Comparison of ENCODE assay signal across 8 mouse cellular contexts in the genomic region with DNA sequence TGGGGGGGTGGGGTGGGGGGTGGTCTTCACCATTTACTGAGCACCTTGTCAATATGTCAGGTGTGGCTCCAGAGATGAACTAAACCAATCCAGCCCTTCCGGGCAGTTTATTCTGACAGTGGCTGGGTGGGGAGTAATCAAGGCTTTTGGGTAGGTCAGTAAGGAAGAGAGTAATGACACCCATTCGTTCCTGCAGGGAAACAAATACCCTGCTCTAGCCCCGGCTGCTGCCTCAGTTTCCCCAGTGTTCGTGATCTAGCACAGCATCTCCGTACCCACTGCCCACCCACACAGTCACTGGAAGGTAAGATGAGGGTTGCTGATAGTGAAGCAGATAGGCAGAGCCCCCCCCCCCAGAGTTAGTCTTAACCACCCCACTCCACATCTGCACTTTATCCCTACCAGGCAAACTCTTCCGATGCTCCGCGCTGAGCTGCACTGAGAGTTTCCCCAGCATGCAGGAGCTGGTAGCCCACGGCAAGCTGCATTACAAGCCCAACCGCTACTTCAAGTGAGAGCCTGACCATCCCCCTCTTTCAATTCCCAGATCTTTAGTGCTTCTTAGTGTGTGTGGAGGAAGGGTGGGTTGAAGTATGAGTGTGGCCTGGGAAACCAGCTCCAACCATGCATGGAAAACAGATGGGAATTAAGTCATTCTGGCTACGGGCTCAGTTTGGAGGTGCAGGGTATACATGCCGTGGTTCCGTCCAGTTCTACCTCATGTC. TPM values are rescaled to one million over a fixed set of nuclear protein-coding genes. Genes with fewer than 3 reads are reported as not detected.
DNase-seq lines count a peak whose midpoint lies in the region; ATAC-seq and TF ChIP-seq lines count a peak whose summit lies in the region.

No protein-coding gene starts in this region.

- intact Hi-C loops in left cerebral cortex, postnatal 14 days (cut with DNase I), result no loop called here

- no peak overlapping the region for H3K9ac ChIP-seq in kidney, postnatal 0 days (ENCODE audit: low read depth, low read length)
- H3K9ac ChIP-seq in limb, embryonic 11.5 days (ENCODE audit: low read length), result no peak overlapping the region
- no peak overlapping the region for H3K9ac ChIP-seq in neural tube, embryonic 14.5 days (replicated peaks; ENCODE audit: low read depth, low read length)

- peak overlapping the region; percentile 23; the same call in 1 of the 2 replicates for H3K4me2 ChIP-seq in kidney, postnatal 0 days (ENCODE audit: low read length)
- no peak overlapping the region for H3K4me2 ChIP-seq in limb, embryonic 11.5 days (ENCODE audit: low read depth, severe bottlenecking)
- peak overlapping the region; percentile 84 for H3K4me2 ChIP-seq in neural tube, embryonic 14.5 days (ENCODE audit: low read depth, low read length)

- H3K9me3 ChIP-seq in kidney, postnatal 0 days (replicated peaks; ENCODE audit: low read length), result no peaks in the 10 kb centered on the region
- no peaks in the 10 kb centered on the region for H3K9me3 ChIP-seq in limb, embryonic 11.5 days (ENCODE audit: control insufficient read depth, low read length)
- no peaks in the 10 kb centered on the region for H3K9me3 ChIP-seq in neural tube, embryonic 14.5 days (ENCODE audit: control insufficient read depth, low read length)

- TF ChIP-seq POLR2A in embryonic fibroblast, embryonic 13.5 days (IDR thresholded peaks at IDR 0.05; ENCODE audit: low read depth, low read length), result no peak

- DNase-seq in kidney, postnatal 0 days (ENCODE audit: low spot score), result peak; percentile 40
- DNase-seq in kidney, adult 9 months, result no peak
- peak; percentile 26 for DNase-seq in limb, embryonic 11.5 days (ENCODE audit: low spot score)
- no peak for DNase-seq in left cerebral cortex, postnatal 14 days (ENCODE audit: low spot score in 2 of 2)
- no peak for DNase-seq in layer of hippocampus, adult 18-20 months (ENCODE audit: low spot score in 2 of 2)

- 0 out of 2 replicates have a peak overlapping the region, but pooled peaks have one; percentile 2 for H3K27ac ChIP-seq in kidney, postnatal 0 days
- H3K27ac ChIP-seq in embryonic fibroblast, embryonic 13.5 days (ENCODE audit: insufficient read depth, low read length), result peak overlapping the region; percentile 9; the same call in 1 of the 2 replicates
- no peak overlapping the region for H3K27ac ChIP-seq in limb, embryonic 11.5 days (replicated peaks; ENCODE audit: low read depth, low read length)
- H3K27ac ChIP-seq in neural tube, embryonic 14.5 days (ENCODE audit: low read depth, low read length), result no peak overlapping the region

- H3K27me3 ChIP-seq in kidney, postnatal 0 days (ENCODE audit: insufficient read depth, low read length), result no peaks in the 10 kb centered on the region
- H3K27me3 ChIP-seq in limb, embryonic 11.5 days (ENCODE audit: control insufficient read depth, insufficient read depth, low read length), result no peaks in the 10 kb centered on the region
- no peaks in the 10 kb centered on the region for H3K27me3 ChIP-seq in neural tube, embryonic 14.5 days (ENCODE audit: control insufficient read depth, insufficient read depth, low read length)

- 65% methylated on average over 13 of the region's 13 CpGs for WGBS in kidney, postnatal 0 days
- 84% methylated on average over 13 of the region's 13 CpGs for WGBS in limb, embryonic 11.5 days
- 86% methylated on average over 13 of the region's 13 CpGs for WGBS in neural tube, embryonic 14.5 days

- 0 out of 2 replicates have a peak, but pooled peaks cover 11% of the 10 kb centered on the region for H3K36me3 ChIP-seq in kidney, postnatal 0 days (ENCODE audit: insufficient read depth, low read length)
- peaks cover 3% of the 10 kb centered on the region; the same call in 1 of the 2 replicates for H3K36me3 ChIP-seq in limb, embryonic 11.5 days (ENCODE audit: control insufficient read depth, insufficient read depth, low read length)
- no peaks in the 10 kb centered on the region for H3K36me3 ChIP-seq in neural tube, embryonic 14.5 days (ENCODE audit: control insufficient read depth, insufficient read depth, low read length)

- peaks cover 12% of the 10 kb centered on the region; the same call in 1 of the 2 replicates for H3K4me1 ChIP-seq in kidney, postnatal 0 days (replicated peaks; ENCODE audit: insufficient read depth, low read length)
- H3K4me1 ChIP-seq in embryonic fibroblast, embryonic 13.5 days (ENCODE audit: control insufficient read depth, insufficient read depth, low read length), result no peaks in the 10 kb centered on the region
- H3K4me1 ChIP-seq in limb, embryonic 11.5 days (ENCODE audit: control insufficient read depth, insufficient read depth, low read length), result peaks cover 6% of the 10 kb centered on the region; the same call in 1 of the 2 replicates
- H3K4me1 ChIP-seq in neural tube, embryonic 14.5 days (ENCODE audit: control insufficient read depth, insufficient read depth, low read length), result peaks cover 17% of the 10 kb centered on the region

- H3K4me3 ChIP-seq in kidney, postnatal 0 days (replicated peaks; ENCODE audit: low read depth, low read length), result no peak overlapping the region
- no peak overlapping the region for H3K4me3 ChIP-seq in embryonic fibroblast, embryonic 13.5 days (ENCODE audit: insufficient read depth, low read length)
- H3K4me3 ChIP-seq in limb, embryonic 11.5 days (ENCODE audit: low read depth, low read length), result no peak overlapping the region
- H3K4me3 ChIP-seq in neural tube, embryonic 14.5 days (ENCODE audit: low read depth, low read length), result no peak overlapping the region

- ATAC-seq in kidney, postnatal 0 days (replicated peaks; ENCODE audit: low FRiP score, low read depth), result no peak; the same call in 1 of the 2 replicates
- no peak for ATAC-seq in limb, embryonic 11.5 days (ENCODE audit: insufficient number of reproducible peaks, low FRiP score, low TSS enrichment, low read depth)
- ATAC-seq in neural tube, embryonic 14.5 days (ENCODE audit: low read depth), result no peak
- ATAC-seq in CD4-positive, CD25-positive, alpha-beta regulatory T cell, adult 4 months, result no peak

- TF ChIP-seq CTCF in kidney, postnatal 0 days (IDR thresholded peaks at IDR 0.05; ENCODE audit: low read depth), result no peak
- no peak for TF ChIP-seq CTCF in embryonic fibroblast, embryonic 13.5 days (IDR thresholded peaks at IDR 0.05; ENCODE audit: borderline replicate concordance, insufficient read depth, low read length)

RNA-seq across cellular contexts. Expression of gene Zfp414, which starts 1.4 kb away (rescaled TPM):
- 42.9 and 44.3 TPM in 2 replicates for polyA plus RNA-seq in kidney, postnatal 0 days (2015; fragmentation: Nextera tagmentation; extraction: Ambion mirVana)
- 34.1 and 40.4 TPM in 2 replicates for polyA plus RNA-seq in embryonic fibroblast, embryonic 13.5 days (2011; ENCODE audit: insufficient read length, low read depth, missing spikeins)
- 72.9 and 75.7 TPM in 2 replicates for polyA plus RNA-seq in limb, embryonic 11.5 days (2014; fragmentation: Nextera tagmentation; extraction: Ambion mirVana)
- 91.1 and 111 TPM in 2 replicates for polyA plus RNA-seq in neural tube, embryonic 14.5 days (2014; fragmentation: Nextera tagmentation; extraction: Ambion mirVana)
- total RNA-seq in left cerebral cortex, postnatal 14 days (2021), result 10 to 100 TPM; 44.4 to 45.7 TPM
- polyA plus RNA-seq in CD4-positive, CD25-positive, alpha-beta regulatory T cell, adult 4 months (2017; shearing (Covaris generic)), result 10 to 100 TPM; 51.4 to 82.4 TPM
- 10 to 100 TPM; 43.8 to 47.2 TPM for total RNA-seq in layer of hippocampus, adult 18-20 months (2021)

RNA-seq across cellular contexts. Expression of gene Pram1, which starts 7.5 kb away (rescaled TPM):
- 0.36 and 0.56 TPM in 2 replicates for polyA plus RNA-seq in kidney, postnatal 0 days (2015; fragmentation: Nextera tagmentation; extraction: Ambion mirVana)
- not detected in 2 replicates for polyA plus RNA-seq in embryonic fibroblast, embryonic 13.5 days (2011; ENCODE audit: insufficient read length, low read depth, missing spikeins)
- polyA plus RNA-seq in limb, embryonic 11.5 days (2014; fragmentation: Nextera tagmentation; extraction: Ambion mirVana), result 0.67 and 0.84 TPM in 2 replicates
- 0.68 and 0.71 TPM in 2 replicates for polyA plus RNA-seq in neural tube, embryonic 14.5 days (2014; fragmentation: Nextera tagmentation; extraction: Ambion mirVana)
- total RNA-seq in left cerebral cortex, postnatal 14 days (2021), result under 1 TPM in 1 of 2 experiments, not detected in 1; 0.55 TPM
- 1 to 10 TPM; 1.3 to 2.4 TPM for polyA plus RNA-seq in CD4-positive, CD25-positive, alpha-beta regulatory T cell, adult 4 months (2017; shearing (Covaris generic))
- under 1 TPM in 1 of 2 experiments, not detected in 1; 0.30 TPM for total RNA-seq in layer of hippocampus, adult 18-20 months (2021)

RNA-seq across cellular contexts. Expression of gene Hnrnpm, which starts 56.3 kb away (rescaled TPM):
- polyA plus RNA-seq in kidney, postnatal 0 days (2015; fragmentation: Nextera tagmentation; extraction: Ambion mirVana), result 248 and 273 TPM in 2 replicates
- 367 and 434 TPM in 2 replicates for polyA plus RNA-seq in embryonic fibroblast, embryonic 13.5 days (2011; ENCODE audit: insufficient read length, low read depth, missing spikeins)
- 644 and 689 TPM in 2 replicates for polyA plus RNA-seq in limb, embryonic 11.5 days (2014; fragmentation: Nextera tagmentation; extraction: Ambion mirVana)
- 172 and 220 TPM in 2 replicates for polyA plus RNA-seq in neural tube, embryonic 14.5 days (2014; fragmentation: Nextera tagmentation; extraction: Ambion mirVana)
- total RNA-seq in left cerebral cortex, postnatal 14 days (2021), result 100 to 1,000 TPM; 109 to 116 TPM
- 100 to 1,000 TPM; 297 to 326 TPM for polyA plus RNA-seq in CD4-positive, CD25-positive, alpha-beta regulatory T cell, adult 4 months (2017; shearing (Covaris generic))
- 100 to 1,000 TPM; 136 to 150 TPM for total RNA-seq in layer of hippocampus, adult 18-20 months (2021)

Comparison
In these comparisons a context has a peak if more than half of its experiments do, and no peak if none do; other contexts are left out.
1. DNase-seq: peak in kidney, postnatal 0 days (single experiment) and limb, embryonic 11.5 days (single experiment); none in kidney, adult 9 months (single experiment), left cerebral cortex, postnatal 14 days (0 of 2) and layer of hippocampus, adult 18-20 months (0 of 2).
2. H3K27ac ChIP-seq: peak in kidney, postnatal 0 days (single experiment) and embryonic fibroblast, embryonic 13.5 days (single experiment); none in limb, embryonic 11.5 days (single experiment) and neural tube, embryonic 14.5 days (single experiment).